In genomic region chr1:19205649-19206048, GRCm38 (mm10) we compare ENCODE assay signal across 8 mouse cellular contexts. TPM values are rescaled to one million over a fixed set of nuclear protein-coding genes. Genes with fewer than 3 reads are reported as not detected.
A peak's percentile ranks its signal among the peaks of the same experiment; 100 is the strongest.
DNase-seq lines count a peak whose midpoint lies in the region; ATAC-seq and TF ChIP-seq lines count a peak whose summit lies in the region.

No protein-coding gene starts in this region.

- no peaks in the 10 kb centered on the region for H3K36me3 ChIP-seq in spleen, adult 2 months (ENCODE audit: control insufficient read depth, insufficient read depth, low read length)
- no peaks in the 10 kb centered on the region for H3K36me3 ChIP-seq in midbrain, embryonic 12.5 days
- no peaks in the 10 kb centered on the region for H3K36me3 ChIP-seq in thymus, adult 2 months (ENCODE audit: control insufficient read depth, insufficient read depth, low read length)

- no peak for TF ChIP-seq POLR2A in spleen, adult 2 months (IDR thresholded peaks at IDR 0.05; ENCODE audit: low read depth, low read length)
- no peak for TF ChIP-seq POLR2A in thymus, adult 2 months (IDR thresholded peaks at IDR 0.05; ENCODE audit: control insufficient read depth, extremely low read depth, insufficient read depth, low read length, poor library complexity)

- H3K9ac ChIP-seq in midbrain, embryonic 12.5 days (replicated peaks) = no peak overlapping the region

- no peaks in the 10 kb centered on the region for H3K4me1 ChIP-seq in spleen, adult 2 months (ENCODE audit: control insufficient read depth, insufficient read depth, insufficient read length)
- 0 out of 2 replicates have a peak, but pooled peaks cover 3% of the 10 kb centered on the region for H3K4me1 ChIP-seq in midbrain, embryonic 12.5 days
- no peaks in the 10 kb centered on the region for H3K4me1 ChIP-seq in thymus, adult 2 months (replicated peaks; ENCODE audit: control insufficient read depth, insufficient read depth, low read length)

- H3K27me3 ChIP-seq in spleen, adult 2 months (ENCODE audit: control insufficient read depth, insufficient read depth, low read length) = peaks cover 3% of the 10 kb centered on the region
- H3K27me3 ChIP-seq in midbrain, embryonic 12.5 days = peaks cover 42% of the 10 kb centered on the region
- peaks cover 4% of the 10 kb centered on the region for H3K27me3 ChIP-seq in thymus, adult 2 months (ENCODE audit: control insufficient read depth, insufficient read depth, low read length)

- peak overlapping the region; percentile 48 for H3K4me2 ChIP-seq in midbrain, embryonic 12.5 days (replicated peaks)

- DNase-seq in spleen, adult 2 months (ENCODE audit: low read depth in 1 of 2, low spot score in 2 of 2) = no peak
- no peak for DNase-seq in spleen, postnatal 14 days (ENCODE audit: low spot score in 2 of 2)
- DNase-seq in embryo, embryonic 10.5 days (ENCODE audit: low spot score) = peak; percentile 84
- peak; percentile 41 for DNase-seq in heart, postnatal 4 days
- DNase-seq in layer of hippocampus, postnatal 10 days (ENCODE audit: low spot score in 2 of 2) = peak; percentile 56 to 68
- DNase-seq in thymus, postnatal 25 days = no peak
- no peak for DNase-seq in thymus, adult 2 months

- no peak overlapping the region for H3K4me3 ChIP-seq in spleen, adult 2 months (ENCODE audit: extremely low read depth, insufficient read depth, insufficient read length)
- peak overlapping the region; percentile 28 for H3K4me3 ChIP-seq in midbrain, embryonic 12.5 days
- no peak overlapping the region for H3K4me3 ChIP-seq in thymus, adult 2 months (ENCODE audit: control insufficient read depth, insufficient read depth, low read length)

- no peak overlapping the region for H3K27ac ChIP-seq in spleen, adult 2 months (ENCODE audit: insufficient read depth, low read length)
- H3K27ac ChIP-seq in midbrain, embryonic 12.5 days (replicated peaks) = no peak overlapping the region
- no peak overlapping the region for H3K27ac ChIP-seq in thymus, adult 2 months (ENCODE audit: control insufficient read depth, insufficient read depth, low read length)

- TF ChIP-seq CTCF in spleen, adult 2 months (IDR thresholded peaks at IDR 0.05; ENCODE audit: extremely low read depth, insufficient read depth, insufficient read length, insufficient replicate concordance) = 0 out of 2 replicates have a peak, but pooled peaks have one; percentile 4
- TF ChIP-seq CTCF in thymus, adult 2 months (IDR thresholded peaks at IDR 0.05; ENCODE audit: borderline replicate concordance, control insufficient read depth, extremely low read depth, insufficient read depth, low read length, poor library complexity) = no peak

- WGBS in spleen, adult 2 months = 6% methylated on average over 12 of the region's 12 CpGs
- WGBS in midbrain, embryonic 12.5 days = 3% methylated on average over 12 of the region's 12 CpGs
- 10% methylated on average over 12 of the region's 12 CpGs for WGBS in thymus, adult 2 months

- ATAC-seq in midbrain, embryonic 12.5 days (ENCODE audit: low FRiP score, low read depth) = peak; percentile 38; the same call in 1 of the 2 replicates

- H3K9me3 ChIP-seq in midbrain, embryonic 12.5 days = no peaks in the 10 kb centered on the region

RNA-seq across cellular contexts. Expression of gene Tfap2b, which starts 3.1 kb away (rescaled TPM):
- not detected in 2 replicates for polyA plus RNA-seq in spleen, adult 2 months (2012; rRNA removed)
- total RNA-seq in heart, postnatal 4 days (2021) = not detected
- under 1 TPM; 0.11 to 0.50 TPM for total RNA-seq in layer of hippocampus, postnatal 10 days (2021)
- polyA plus RNA-seq in midbrain, embryonic 12.5 days (2016; fragmentation: Nextera tagmentation; extraction: Ambion mirVana) = 93.3 and 100 TPM in 2 replicates
- polyA plus RNA-seq in thymus, adult 2 months (2012; rRNA removed) = 5.9 and 7.0 TPM in 2 replicates

Comparison
In these comparisons a context has a peak if more than half of its experiments do, and no peak if none do; other contexts are left out.
1. DNase-seq: peak in embryo, embryonic 10.5 days (single experiment), heart, postnatal 4 days (single experiment) and layer of hippocampus, postnatal 10 days (2 of 2); none in spleen, adult 2 months (0 of 2), spleen, postnatal 14 days (0 of 2), thymus, postnatal 25 days (single experiment) and thymus, adult 2 months (single experiment).
2. RNA of gene Tfap2b, which starts 3.1 kb away (polyA plus RNA-seq): 93.3 to 100 TPM in midbrain, embryonic 12.5 days; 5.9 to 7.0 TPM in thymus, adult 2 months and not detected in spleen, adult 2 months; every median in the first group is over 10 times any median in the second.